Mouse (Mus musculus) monocyte, adult 59 days (primary cell): ENCODE data around the gene Ube2s. TPM values are rescaled to one million over a fixed set of nuclear protein-coding genes. Genes with fewer than 3 reads are reported as not detected.

ENCODE experiments used
- total RNA-seq, 2 experiments: library from RNA; stranded (reverse); gene quantifications; one replicate each; pipeline ENCODE4 v1.2.4; 2023

Gene Ube2s
- 100 to 1,000 TPM; 114 to 117 TPM for total RNA-seq

DNA sequence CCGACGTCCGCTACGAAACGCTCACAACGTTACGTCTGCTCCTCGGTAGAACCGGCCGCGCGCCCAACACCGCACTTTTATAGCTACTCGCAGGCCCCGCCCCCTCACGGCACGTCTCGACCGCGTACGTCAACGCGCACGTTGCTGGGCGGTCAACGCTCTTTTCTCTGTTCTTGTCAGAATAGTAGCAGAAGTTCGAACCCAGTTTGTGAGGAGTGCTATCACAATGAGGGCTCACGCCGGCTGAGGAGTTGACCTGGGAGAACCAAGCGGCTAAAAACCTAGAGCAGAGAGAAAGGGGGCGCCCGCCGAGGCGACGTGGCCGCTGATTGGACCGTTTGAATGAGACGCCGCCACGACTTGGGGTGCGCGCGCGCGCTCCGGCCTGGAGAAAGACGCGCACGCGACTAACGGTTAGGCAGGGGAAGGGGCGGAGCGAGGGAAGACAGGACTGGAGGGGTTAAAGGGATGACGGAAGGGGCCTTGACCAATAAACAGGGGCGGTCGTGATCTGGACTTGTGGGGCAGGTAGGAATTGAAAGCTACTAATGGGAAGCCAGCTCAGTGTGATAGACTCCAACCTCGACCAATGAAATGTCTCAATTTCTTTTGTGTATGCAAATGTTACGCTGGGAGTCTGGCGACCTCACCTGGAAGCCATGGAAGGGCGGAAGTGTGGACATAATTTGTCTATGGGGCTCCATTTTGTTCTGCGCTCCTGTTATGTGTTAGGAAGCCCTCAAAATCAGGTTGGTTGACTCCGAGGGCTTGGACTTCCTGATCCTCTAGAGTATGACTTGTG is at the start of gene Ube2s:
TSS of gene Ube2s (minus strand) at position 288 of the 802 bp plus-strand sequence.

DNA sequence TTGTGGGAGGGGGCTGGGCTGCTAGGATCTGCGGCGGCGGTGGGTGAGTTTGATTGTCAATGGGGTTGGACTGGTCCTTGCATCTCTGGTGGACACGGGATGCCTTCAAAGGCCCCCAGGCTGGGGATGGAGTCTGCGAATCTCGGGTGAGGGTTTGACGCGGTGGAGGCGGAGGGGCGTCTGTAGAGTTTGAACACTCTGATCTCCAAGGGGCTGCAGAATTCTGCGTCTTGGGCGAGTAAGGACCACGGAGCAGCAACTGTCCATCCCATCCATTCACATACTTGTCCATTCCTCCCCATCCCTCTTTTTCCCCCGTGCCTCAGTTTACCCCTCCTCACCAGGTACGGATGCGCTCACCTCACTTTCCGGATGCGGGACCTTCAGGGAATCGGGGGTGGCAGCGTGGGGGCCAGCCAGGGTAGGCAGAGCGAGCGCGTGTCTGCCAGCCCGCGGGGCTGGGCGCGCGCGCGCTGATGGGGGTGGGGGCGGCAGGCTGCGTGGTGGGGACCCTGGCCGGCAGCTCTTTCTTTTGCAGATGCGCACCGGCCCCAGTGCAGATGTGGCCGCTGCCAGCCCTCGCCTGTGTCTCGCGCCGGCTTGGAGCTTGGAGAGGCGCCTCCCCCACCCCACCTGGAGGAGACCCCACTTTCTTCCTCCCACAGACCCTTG is 32.0 kb upstream of the Ube2s start, which contains the start of gene Shisa7:
TSS of gene Shisa7 (minus strand) at position 452 of the 672 bp plus-strand sequence.

DNA sequence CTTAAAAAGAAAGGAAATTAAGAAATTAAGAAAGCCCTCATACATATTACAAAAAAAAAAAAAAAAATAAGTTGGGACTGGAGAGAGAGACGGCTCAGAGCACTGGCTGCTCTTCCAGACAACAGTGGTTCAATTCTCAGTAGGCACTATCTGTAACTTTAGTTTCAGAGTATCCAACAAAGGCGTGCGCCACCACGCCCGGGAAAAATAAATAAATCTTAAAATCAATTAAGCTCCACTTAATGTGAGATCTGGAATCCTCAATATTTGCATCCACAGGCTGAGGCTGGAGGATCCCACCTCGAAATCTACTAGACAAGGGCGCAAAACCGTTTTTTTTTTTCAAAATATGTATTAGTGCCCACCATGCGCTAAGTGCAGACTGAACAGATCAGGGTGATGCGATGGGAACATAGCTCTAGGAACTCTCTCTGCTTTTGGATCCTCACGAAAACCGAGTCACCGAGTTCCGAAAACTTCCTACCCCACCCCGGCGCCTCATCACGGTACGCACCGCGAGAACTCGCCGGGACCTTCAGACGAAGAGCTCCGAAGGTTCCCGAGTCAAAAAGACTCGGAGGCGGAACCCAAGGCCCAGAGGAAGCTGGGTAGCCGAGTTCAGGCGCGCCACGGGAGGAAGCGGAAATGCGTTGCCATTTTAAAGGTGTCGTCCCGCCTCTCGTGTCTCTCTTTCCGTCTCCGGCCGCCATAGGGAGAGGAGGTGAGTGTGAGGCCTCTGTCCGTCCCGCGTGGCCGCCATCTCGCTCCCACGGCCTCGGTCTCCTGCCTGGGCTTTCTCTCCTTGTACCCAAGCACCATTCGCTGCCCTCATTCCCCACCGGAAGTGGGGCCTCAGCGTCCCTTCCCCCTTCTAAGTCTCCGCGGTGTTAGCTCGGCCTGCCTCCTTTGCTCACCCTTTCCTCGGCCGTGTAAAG is 19.8 kb downstream of the Ube2s start, which contains the start of gene Rpl28:
TSS of gene Rpl28 (plus strand) at position 597 of the 935 bp plus-strand sequence.

GRCm38 (mm10) chr7:4789436-4789935 is 22.9 kb downstream of the Ube2s start, which contains the start of gene Tmem238:
Tmem238 (minus strand) TSS chr7:4789656.

GRCm38 (mm10) chr7:4782759-4783158 is 29.6 kb downstream of the Ube2s start, which contains the start of the genes Il11 and Tmem190:
Il11 (minus strand) TSS chr7:4782859.
Tmem190 (plus strand) TSS chr7:4782937.

DNA sequence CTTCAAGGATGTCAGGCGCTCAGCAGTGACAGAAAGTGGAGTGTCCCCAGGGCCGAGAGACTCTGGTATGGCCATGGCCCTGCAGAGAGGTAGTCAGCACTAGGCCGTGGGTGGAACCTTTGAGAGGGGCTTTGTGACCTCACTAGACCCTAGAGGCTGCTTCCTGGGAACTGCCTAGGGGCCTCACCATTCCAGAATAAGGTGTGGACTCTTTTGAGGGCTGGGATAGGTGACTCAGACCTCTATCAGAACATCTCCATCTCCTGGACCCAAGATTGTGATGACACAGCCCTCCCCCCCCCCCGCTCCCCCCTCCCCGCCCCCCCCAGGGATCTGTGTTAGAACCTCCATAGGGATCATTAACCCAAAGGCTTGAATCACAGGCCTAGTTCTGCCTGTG is 41.2 kb downstream of the Ube2s start, which contains the start of gene Fam71e2:
TSS of gene Fam71e2 (minus strand) at position 101 of the 400 bp plus-strand sequence.

DNA sequence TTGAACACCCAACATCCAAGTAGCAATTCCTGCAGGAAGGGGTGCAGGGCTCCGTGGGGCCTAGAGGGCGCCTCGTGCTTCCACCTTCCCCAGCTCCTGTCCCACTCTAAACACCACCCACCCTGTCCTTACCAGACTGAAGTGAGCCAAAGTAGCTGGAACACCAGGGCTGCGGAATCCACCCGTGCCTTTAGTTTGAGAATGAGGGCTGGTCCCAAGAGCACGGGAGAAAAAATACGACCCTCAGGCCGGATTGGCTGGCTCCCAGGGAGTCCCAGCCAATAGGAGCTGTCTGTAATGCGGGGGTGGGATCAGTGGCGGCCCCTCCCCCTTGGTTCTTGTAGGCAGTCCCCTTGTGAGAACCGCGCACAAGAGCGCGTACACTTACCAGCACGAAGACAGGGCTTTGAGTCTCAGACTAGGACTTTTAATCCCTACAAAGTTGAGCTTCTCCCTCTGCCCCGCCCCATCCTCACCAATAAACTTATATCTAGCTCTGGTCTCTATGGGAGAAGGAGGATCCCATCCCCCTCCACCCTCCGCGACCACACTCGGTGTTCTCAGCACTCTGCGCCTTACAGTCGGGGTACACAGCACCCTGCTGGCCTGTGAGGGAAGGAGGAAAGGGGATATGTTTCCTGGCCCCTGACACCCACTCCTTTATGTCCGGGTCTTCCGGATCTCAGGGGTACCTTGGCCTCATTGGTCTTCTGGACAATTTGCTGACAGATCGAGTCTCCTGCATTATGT is 59.4 kb downstream of the Ube2s start, which contains the start of gene Cox6b2:
TSS of gene Cox6b2 (minus strand) at position 274 of the 750 bp plus-strand sequence.

Other genes starting within 250 kb of the Ube2s start
- under 1 TPM; 0.49 to 0.66 TPM for gene Ptprh, start 208.5 kb downstream of the Ube2s start, total RNA-seq
- 10 to 100 TPM; 31.8 to 32.8 TPM for gene Tmem86b, start 181.2 kb downstream of the Ube2s start, total RNA-seq
- gene Ppp6r1, start 153.6 kb downstream of the Ube2s start, total RNA-seq = 100 to 1,000 TPM; 194 to 198 TPM
- 10 to 100 TPM; 32.1 to 35.1 TPM for gene Hspbp1, start 127.5 kb downstream of the Ube2s start, total RNA-seq
- under 1 TPM in 1 of 2 experiments, not detected in 1; 0.79 TPM for gene Brsk1, start 122.0 kb downstream of the Ube2s start, total RNA-seq
- gene Tmem150b, start 87.3 kb downstream of the Ube2s start, total RNA-seq = 10 to 100 TPM; 30.4 to 32.3 TPM
- gene Kmt5c, start 72.5 kb downstream of the Ube2s start, total RNA-seq = 100 to 1,000 TPM; 133 to 143 TPM
- gene Cox6b2, start 59.5 kb downstream of the Ube2s start, total RNA-seq = 10 to 100 TPM; 14.3 to 17.8 TPM
- not detected for gene Fam71e2, start 41.3 kb downstream of the Ube2s start, total RNA-seq
- gene Il11, start 29.7 kb downstream of the Ube2s start, total RNA-seq = not detected
- gene Tmem190, start 29.7 kb downstream of the Ube2s start, total RNA-seq = not detected
- 1 to 10 TPM; 1.3 to 1.9 TPM for gene Tmem238, start 22.9 kb downstream of the Ube2s start, total RNA-seq
- 1,000 to 10,000 TPM; 1,418 to 1,752 TPM for gene Rpl28, start 19.7 kb downstream of the Ube2s start, total RNA-seq
- 1 to 10 TPM; 1.2 to 1.5 TPM for gene Shisa7, start 32.1 kb upstream of the Ube2s start, total RNA-seq
- 1 to 10 TPM; 6.4 to 7.2 TPM for gene Isoc2b, start 57.7 kb upstream of the Ube2s start, total RNA-seq
- gene Isoc2a, start 64.6 kb upstream of the Ube2s start, total RNA-seq = 10 to 100 TPM; 11.6 to 14.8 TPM
- gene Gm36210, start 93.9 kb upstream of the Ube2s start, total RNA-seq = not detected
- 10 to 100 TPM; 17.1 to 18.6 TPM for gene Zfp628, start 102.6 kb upstream of the Ube2s start, total RNA-seq
- gene Nat14, start 109.4 kb upstream of the Ube2s start, total RNA-seq = 1 to 10 TPM; 3.6 to 6.4 TPM
- under 1 TPM in 1 of 2 experiments, not detected in 1; 0.12 TPM for gene Ssc5d, start 113.2 kb upstream of the Ube2s start, total RNA-seq
- not detected for gene Sbk2, start 151.8 kb upstream of the Ube2s start, total RNA-seq
- gene Sbk3, start 158.6 kb upstream of the Ube2s start, total RNA-seq = not detected
- 1 to 10 TPM; 6.0 to 6.5 TPM for gene Zfp579, start 183.6 kb upstream of the Ube2s start, total RNA-seq
- gene Zfp524, start 201.8 kb upstream of the Ube2s start, total RNA-seq = 10 to 100 TPM; 16.2 to 20.5 TPM
- 10 to 100 TPM; 35.3 to 42.1 TPM for gene Fiz1, start 202.1 kb upstream of the Ube2s start, total RNA-seq
- gene Gm44973, start 202.9 kb upstream of the Ube2s start, total RNA-seq = not detected
- 10 to 100 TPM; 29.5 to 31.5 TPM for gene Zfp865, start 207.8 kb upstream of the Ube2s start, total RNA-seq
- 1 to 10 TPM in 1 of 2 experiments, under 1 TPM in 1; 0.86 to 1.5 TPM for gene Ccdc106, start 208.0 kb upstream of the Ube2s start, total RNA-seq
- under 1 TPM in 1 of 2 experiments, not detected in 1; 0.76 TPM for gene 4632433K11Rik, start 221.5 kb upstream of the Ube2s start, total RNA-seq
- gene Zfp784, start 225.9 kb upstream of the Ube2s start, total RNA-seq = 1 to 10 TPM; 3.2 to 3.4 TPM
- 1 to 10 TPM in 1 of 2 experiments, not detected in 1; 1.3 TPM for gene Zfp580, start 238.9 kb upstream of the Ube2s start, total RNA-seq
- gene U2af2, start 249.6 kb upstream of the Ube2s start, total RNA-seq = 100 to 1,000 TPM; 287 to 299 TPM